Mouse (Mus musculus): ENCODE results near the gene Gm21704.
A peak's percentile ranks its signal among the peaks of the same experiment; 100 is the strongest.
"Not testable (repeated sequence)": the region's sequence is repeated elsewhere in the genome, so short reads cannot be mapped to it uniquely, and the experiment has no call there.

Gm21704 gene

GRCm38 (mm10) chrY:3410067-3410466 lies at the start of gene Gm21704, which contains the start of gene Gm21708:
Gene Gm21704 (minus strand): TSS chrY:3410167.
Gene Gm21708 (minus strand): TSS chrY:3410167.
- DNase-seq = not testable (repeated sequence)

- not testable (repeated sequence) for DNase-seq
Measured at GRCm38 (mm10) chrY:3345229-3345628, 64.7 kb downstream of the Gm21704 start, which contains the start of gene Gm21693. Gene Gm21693 (minus strand): TSS chrY:3345329.

- peak; percentile 1 for DNase-seq
Measured at GRCm38 (mm10) chrY:3340661-3341060, 69.3 kb downstream of the Gm21704 start.

All from right cerebral cortex, postnatal 25 days (tissue).